Mouse (Mus musculus): ENCODE results near the gene Hyls1.

DNA sequence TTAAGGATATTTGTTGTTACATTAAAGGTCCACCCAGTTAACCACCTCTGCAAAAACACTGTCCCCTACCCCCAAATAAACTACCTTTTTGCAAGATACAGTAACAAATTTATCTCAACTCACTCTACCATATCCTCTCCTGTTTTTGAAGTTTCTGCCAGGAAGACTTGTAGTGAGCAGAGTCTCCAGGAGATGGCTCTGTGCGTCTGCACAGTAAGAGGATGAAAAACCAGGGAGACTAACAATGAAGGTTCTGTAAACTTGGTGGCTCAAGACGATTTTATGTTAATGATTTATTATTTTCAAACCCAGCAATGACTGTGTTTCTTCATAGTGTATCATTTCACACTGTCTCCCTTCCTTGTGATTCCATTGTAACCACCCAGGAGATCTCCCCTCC lies 22.7 kb upstream of the Hyls1 start:
- TF ChIP-seq CTCF (IDR thresholded peaks at IDR 0.05; ENCODE audit: extremely low read depth, insufficient read length, insufficient replicate concordance, low read depth, low read length) = no peak
- TF ChIP-seq POLR2A (IDR thresholded peaks at IDR 0.05; ENCODE audit: low read depth, low read length) = no peak

All from small intestine, adult 2 months (tissue).